Mouse (Mus musculus) intestine, postnatal 0 days (tissue): ENCODE measurements around the gene Lcorl. TPM values are rescaled to one million over a fixed set of nuclear protein-coding genes. Genes with fewer than 3 reads are reported as not detected.

Experiments
- ATAC-seq: fragments of 200-750 bp; cut with Nextera tagmentation; 2 replicates; pipeline ENCODE4 v1.8.0; 2017; ENCODE audit warnings: mild to moderate bottlenecking, moderate TSS enrichment, moderate library complexity
- H3K27ac ChIP-seq: fragments of 300-500 bp; sonication (generic); 2 replicates; pipeline ENCODE4 v1.5.1; 2014; ENCODE audit warnings: mild to moderate bottlenecking, low read depth, low read length, moderate library complexity
- H3K27me3 ChIP-seq: fragments of 300-500 bp; sonication (generic); replicated peaks from 2 replicates; pipeline ENCODE4 v1.6.1; 2014; ENCODE audit warnings: low read length, mixed read lengths; ENCODE audit not compliant: control insufficient read depth, insufficient read depth
- H3K36me3 ChIP-seq: fragments of 300-500 bp; sonication (generic); 2 replicates; pipeline ENCODE4 v1.6.1; 2014; ENCODE audit warnings: mild to moderate bottlenecking, moderate library complexity; ENCODE audit not compliant: control insufficient read depth, insufficient read depth
- H3K4me1 ChIP-seq: fragments of 300-500 bp; sonication (generic); replicated peaks from 2 replicates; pipeline ENCODE4 v1.6.1; 2014; ENCODE audit warnings: antibody characterized with exemption, low read length, mixed read lengths; ENCODE audit not compliant: control insufficient read depth, insufficient read depth
- H3K4me2 ChIP-seq: fragments of 300-500 bp; sonication (generic); replicated peaks from 2 replicates; pipeline ENCODE4 v1.6.1; 2014; ENCODE audit warnings: low read depth, mild to moderate bottlenecking, moderate library complexity
- H3K4me3 ChIP-seq: fragments of 300-500 bp; sonication (generic); 2 replicates; pipeline ENCODE4 v1.5.1; 2014; ENCODE audit warnings: low read depth, low read length
- H3K9ac ChIP-seq: fragments of 300-500 bp; sonication (generic); 2 replicates; pipeline ENCODE4 v1.6.1; 2014; ENCODE audit warnings: mild to moderate bottlenecking, low read depth, low read length
- H3K9me3 ChIP-seq: fragments of 300-500 bp; sonication (generic); 2 replicates; pipeline ENCODE4 v1.6.1; 2016; ENCODE audit warnings: mixed run types; ENCODE audit not compliant: control insufficient read depth
- CTCF ChIP-seq: sonication (generic); IDR thresholded peaks from 2 replicates; pipeline ENCODE4 v1.5.1; 2016; ENCODE audit warnings: low read depth, mild to moderate bottlenecking, control low read depth, antibody characterized with exemption, moderate library complexity
- WGBS: fragments of 180-500 bp; shearing (Covaris S2); extraction: QIAGEN DNeasy Blood & Tissue Kit; methylation state at CpG from one replicate; pipeline ENCODE4 v1.1.7; 2014; 5-methylcytosine and 5-hydroxymethylcytosine counted together
- polyA plus RNA-seq: library from polyadenylated mRNA; unstranded; fragments of >200 nt; fragmentation: Nextera tagmentation; extraction: Ambion mirVana; gene quantifications from 2 replicates; pipeline ENCODE4 v1.2.1, GENCODE M21; 2015

Lcorl gene
- polyA plus RNA-seq, 1 experiment from 2014 or later: 23.4 TPM

- no peak for ATAC-seq
- no peak overlapping the region for H3K27ac ChIP-seq
- no peak overlapping the region for H3K4me3 ChIP-seq
- no peak overlapping the region for H3K4me2 ChIP-seq
- no peaks in the 10 kb centered on the region for H3K4me1 ChIP-seq
- no peak overlapping the region for H3K9ac ChIP-seq
- H3K27me3 ChIP-seq: no peaks in the 10 kb centered on the region
- 96% methylated on average over 1 of the region's 1 CpGs for WGBS
- no peaks in the 10 kb centered on the region for H3K9me3 ChIP-seq
- peaks cover 4% of the 10 kb centered on the region for H3K36me3 ChIP-seq
- no peak for TF ChIP-seq CTCF
Measured at GRCm38 (mm10) chr5:45675032-45675431, 182.4 kb downstream of the Lcorl start.

DNA sequence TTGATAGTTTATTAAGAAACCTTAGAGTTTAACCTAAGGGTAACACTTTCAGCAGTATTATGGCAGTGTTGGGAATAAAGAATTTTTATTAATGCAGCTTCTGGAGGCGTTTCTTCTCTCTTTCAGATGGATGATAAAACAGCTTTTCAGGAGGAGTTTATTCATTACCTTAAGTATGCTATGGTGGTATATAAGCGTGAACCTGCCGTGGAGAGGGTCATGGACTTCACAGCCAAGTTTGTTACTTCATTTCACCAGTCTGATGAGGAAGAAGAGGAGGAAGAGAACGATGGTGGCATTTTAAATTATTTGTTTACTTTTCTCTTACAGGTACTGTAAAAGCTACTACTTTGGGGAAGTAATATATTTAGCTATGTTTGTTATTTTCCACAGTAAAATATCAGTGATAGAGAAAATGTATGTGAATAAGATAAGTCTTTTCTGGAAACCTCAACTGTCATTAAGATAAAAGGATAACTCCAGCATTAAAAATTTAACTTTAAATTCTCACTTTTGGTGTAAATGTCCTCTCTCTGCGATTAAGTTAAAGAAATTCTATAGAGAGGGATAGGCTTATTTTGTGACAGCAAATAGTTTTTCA lies 186.4 kb downstream of the Lcorl start:
- ATAC-seq: no peak
- no peak for TF ChIP-seq CTCF
- H3K4me3 ChIP-seq: 0 out of 2 replicates have a peak overlapping the region, but pooled peaks have one; percentile 89
- H3K4me2 ChIP-seq: peak overlapping the region; percentile 95
- 41% methylated on average over 5 of the region's 5 CpGs for WGBS
- H3K9me3 ChIP-seq: no peaks in the 10 kb centered on the region
- H3K27me3 ChIP-seq: no peaks in the 10 kb centered on the region
- H3K4me1 ChIP-seq: no peaks in the 10 kb centered on the region
- no peaks in the 10 kb centered on the region; the same call in 1 of the 2 replicates for H3K36me3 ChIP-seq
- no peak overlapping the region for H3K9ac ChIP-seq
- no peak overlapping the region for H3K27ac ChIP-seq

DNA sequence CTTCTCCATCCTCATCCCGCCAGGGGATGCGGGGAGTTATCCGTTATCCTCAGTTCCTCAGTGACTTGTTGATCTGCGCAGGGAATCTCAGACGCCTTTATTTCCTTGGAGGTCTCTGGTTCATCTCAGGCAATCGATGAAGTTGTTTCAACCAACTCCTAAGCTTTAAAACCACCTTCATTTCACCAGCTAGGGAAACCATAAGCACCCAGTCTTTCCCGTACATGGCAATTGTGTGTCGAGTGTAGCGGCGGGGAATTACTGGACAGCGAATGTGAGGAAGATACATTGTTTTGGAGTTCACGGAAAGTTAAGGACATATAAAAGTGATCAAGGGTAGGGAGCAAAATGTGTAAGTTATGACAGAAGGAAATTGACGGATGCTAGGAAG lies 187.1 kb downstream of the Lcorl start:
- Histone ChIP-seq H3K27me3 (no peaks in the 10 kb centered on the region), H3K4me3 (peak overlapping the region; percentile 89), H3K4me2 (peak overlapping the region; percentile 95), H3K9ac (peak overlapping the region; percentile 69), H3K4me1 (no peaks in the 10 kb centered on the region), H3K9me3 (no peaks in the 10 kb centered on the region), H3K36me3 (no peaks in the 10 kb centered on the region), H3K27ac (0 out of 2 replicates have a peak overlapping the region, but pooled peaks have one; percentile 43)
- no peak for TF ChIP-seq CTCF
- under 1% methylated on average over 13 of the region's 13 CpGs for WGBS
- ATAC-seq: no peak

DNA sequence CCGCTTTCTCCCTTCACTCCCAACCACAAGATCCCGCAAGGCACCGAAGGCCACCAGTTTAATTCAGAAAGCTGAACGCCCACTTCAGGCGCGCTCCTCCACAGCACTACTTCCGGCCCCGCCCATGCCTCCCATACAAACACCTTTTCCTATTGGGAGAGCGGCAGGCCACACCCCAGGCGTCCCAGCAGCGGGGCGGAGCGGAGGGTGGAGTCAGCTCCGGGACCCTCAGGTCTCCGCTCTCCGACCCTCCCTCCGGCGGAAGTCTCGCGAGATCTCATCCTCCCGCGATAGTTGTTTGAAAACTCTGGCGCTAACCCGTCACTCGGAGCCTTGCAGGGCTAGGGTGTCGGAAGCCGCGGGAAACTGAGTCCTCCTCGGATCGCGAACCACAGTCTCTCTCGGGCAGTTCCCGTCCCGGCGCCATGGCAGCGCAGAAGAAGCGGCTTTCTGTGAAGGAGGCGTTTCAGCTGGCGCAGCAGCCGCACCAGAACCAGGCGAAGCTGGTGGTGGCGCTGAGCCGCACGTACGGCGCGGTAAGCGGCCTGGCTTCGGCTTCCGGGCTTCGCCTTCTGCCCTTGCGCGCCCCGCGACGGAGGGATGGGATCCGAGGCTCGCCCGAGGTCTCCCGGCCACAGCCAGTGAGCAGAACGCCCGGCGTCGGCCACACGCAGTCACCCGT lies 187.7 kb downstream of the Lcorl start, which contains the start of gene Ncapg:
Gene Ncapg, plus strand, starts transcription at position 322 of the 682 bp plus-strand sequence.
- WGBS: under 1% methylated on average over 64 of the region's 66 CpGs
- no peak; the same call in 1 of the 2 replicates for TF ChIP-seq CTCF
- Histone ChIP-seq H3K27ac (peak within 1 kb of the TSS; percentile 75), H3K4me2 (peak within 1 kb of the TSS; percentile 95), H3K4me3 (peak within 1 kb of the TSS; percentile 89), H3K36me3 (no peaks in the 10 kb centered on the region), H3K27me3 (no peaks in the 10 kb centered on the region), H3K9ac (peak within 1 kb of the TSS; percentile 69), H3K4me1 (no peaks in the 10 kb centered on the region), H3K9me3 (no peaks in the 10 kb centered on the region)
- peak; percentile 100 for ATAC-seq

DNA sequence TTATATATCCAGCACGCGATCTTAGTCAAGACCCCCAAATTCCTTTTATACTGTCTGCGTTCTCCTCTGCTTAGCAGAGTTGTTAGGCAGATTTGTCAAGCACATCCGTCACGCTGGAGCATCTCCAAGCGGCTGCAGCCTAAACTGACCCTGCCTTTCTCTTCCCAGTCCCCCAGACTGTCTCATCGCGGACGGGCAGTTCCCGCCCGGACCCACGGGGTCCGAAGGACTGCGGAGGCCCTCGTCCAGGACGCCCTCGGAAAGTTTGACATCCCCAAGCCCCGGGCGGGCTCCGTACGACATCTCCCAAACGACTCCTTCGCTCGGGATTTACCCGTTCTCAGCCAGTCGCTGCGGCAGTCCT lies 188.2 kb downstream of the Lcorl start:
- Histone ChIP-seq H3K4me2 (peak overlapping the region; percentile 95), H3K4me3 (peak overlapping the region; percentile 89), H3K36me3 (no peaks in the 10 kb centered on the region), H3K9ac (peak overlapping the region; percentile 69), H3K27ac (peak overlapping the region; percentile 75), H3K4me1 (no peaks in the 10 kb centered on the region), H3K9me3 (no peaks in the 10 kb centered on the region), H3K27me3 (no peaks in the 10 kb centered on the region)
- under 1% methylated on average over 27 of the region's 27 CpGs for WGBS
- TF ChIP-seq CTCF: no peak
- ATAC-seq: peak; percentile 39; the same call in 1 of the 2 replicates

GRCm38 (mm10) chr5:45668831-45669230 lies 188.6 kb downstream of the Lcorl start:
- no peak for TF ChIP-seq CTCF
- no peaks in the 10 kb centered on the region for H3K4me1 ChIP-seq
- no peak for ATAC-seq
- WGBS: under 1% methylated on average over 3 of the region's 3 CpGs
- H3K36me3 ChIP-seq: no peaks in the 10 kb centered on the region
- H3K9ac ChIP-seq: peak overlapping the region; percentile 69
- peak overlapping the region; percentile 89 for H3K4me3 ChIP-seq
- no peaks in the 10 kb centered on the region for H3K27me3 ChIP-seq
- peak overlapping the region; percentile 95 for H3K4me2 ChIP-seq
- peak overlapping the region; percentile 75 for H3K27ac ChIP-seq
- H3K9me3 ChIP-seq: no peaks in the 10 kb centered on the region
